Mouse (Mus musculus) left cerebral cortex, adult 2 months (tissue): Measurements from ENCODE around the gene Chn1. TPM values are rescaled to one million over a fixed set of nuclear protein-coding genes. Genes with fewer than 3 reads are reported as not detected.

Source experiments
- DNase-seq, 2 experiments: peaks; one replicate each; pipeline ENCODE4 v3.0.0; 2021 to 2022; ENCODE audit warnings: low spot score in 2 of 2, mixed read lengths in 1 of 2; ENCODE audit errors: extremely low spot score in 1 of 2
- H3K27ac ChIP-seq: fragments of 200-600 bp; 2 replicates; pipeline ENCODE4 v1.8.1; 2022
- H3K4me3 ChIP-seq: fragments of 200-600 bp; 2 replicates; pipeline ENCODE4 v1.8.1; 2022
- CTCF ChIP-seq: fragments of 200-600 bp; IDR thresholded peaks from 2 replicates; pipeline ENCODE4 v1.8.1; 2022; ENCODE audit warnings: antibody characterized with exemption, mild to moderate bottlenecking, moderate library complexity
- intact Hi-C: fragments of 180-260 bp; cut with DNase I; formaldehyde crosslinking; loops from one replicate; pipeline ENCODE4 v1.15.1; 2025
- total RNA-seq, 2 experiments: library from RNA; stranded (reverse); gene quantifications; 2 replicates each; pipeline ENCODE4 v1.2.3; 2021

The Chn1 gene
- total RNA-seq, 2 experiments from 2014 or later: 1,492 to 1,637 TPM

- DNase-seq: peak; percentile 19 to 20
Measured at GRCm38 (mm10) chr2:73741286-73741685, 33.9 kb downstream of the Chn1 start.

GRCm38 (mm10) chr2:73727868-73728267 lies 47.3 kb downstream of the Chn1 start:
- intact Hi-C loops: loop anchor here (5.0 kb wide), 1 partner anchor 66 kb away; no protein-coding TSS in a partner anchor
- DNase-seq: no peak

More at GRCm38 (mm10) chr2:73741286-73741685, 33.9 kb downstream of the Chn1 start:
- intact Hi-C loops: loop anchor here (5.0 kb wide), 3 partner anchors 44 to 154 kb away; no protein-coding TSS in a partner anchor
- TF ChIP-seq CTCF: no peak
- H3K27ac ChIP-seq: peak overlapping the region; percentile 54
- H3K4me3 ChIP-seq: no peak overlapping the region

GRCm38 (mm10) chr2:73724934-73725333 lies 50.2 kb downstream of the Chn1 start:
- H3K27ac ChIP-seq: no peak overlapping the region
- DNase-seq: no peak
- no peak for TF ChIP-seq CTCF
- H3K4me3 ChIP-seq: no peak overlapping the region
- intact Hi-C loops: loop anchor here (5.0 kb wide), 1 partner anchor 63 kb away; no protein-coding TSS in a partner anchor

More at GRCm38 (mm10) chr2:73727868-73728267, 47.3 kb downstream of the Chn1 start:
- TF ChIP-seq CTCF: no peak
- Histone ChIP-seq H3K27ac (peak overlapping the region; percentile 45; the same call in 1 of the 2 replicates), H3K4me3 (no peak overlapping the region)

DNA sequence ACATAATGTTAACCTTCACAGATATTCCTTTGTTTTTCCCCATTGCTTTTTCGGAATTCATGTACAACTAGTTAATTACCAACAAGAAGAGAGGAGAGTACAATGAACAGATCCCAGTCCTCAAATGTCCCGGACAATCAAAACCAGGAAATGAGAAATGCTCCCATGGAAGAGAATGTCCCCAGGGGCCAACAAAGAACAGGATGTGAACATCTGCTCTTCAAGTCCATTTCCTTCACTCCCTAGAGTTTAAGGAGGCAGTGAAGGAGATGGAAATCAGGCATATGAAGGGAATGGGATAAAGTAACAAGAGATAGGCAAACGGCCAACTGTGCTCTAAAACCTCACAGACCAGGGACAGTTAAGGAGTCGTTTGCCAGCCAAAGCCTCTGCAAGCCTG lies 53.3 kb downstream of the Chn1 start:
- no peak for TF ChIP-seq CTCF
- no peak for DNase-seq
- intact Hi-C loops: no loop called here
- Histone ChIP-seq H3K27ac (no peak overlapping the region), H3K4me3 (no peak overlapping the region)

DNA sequence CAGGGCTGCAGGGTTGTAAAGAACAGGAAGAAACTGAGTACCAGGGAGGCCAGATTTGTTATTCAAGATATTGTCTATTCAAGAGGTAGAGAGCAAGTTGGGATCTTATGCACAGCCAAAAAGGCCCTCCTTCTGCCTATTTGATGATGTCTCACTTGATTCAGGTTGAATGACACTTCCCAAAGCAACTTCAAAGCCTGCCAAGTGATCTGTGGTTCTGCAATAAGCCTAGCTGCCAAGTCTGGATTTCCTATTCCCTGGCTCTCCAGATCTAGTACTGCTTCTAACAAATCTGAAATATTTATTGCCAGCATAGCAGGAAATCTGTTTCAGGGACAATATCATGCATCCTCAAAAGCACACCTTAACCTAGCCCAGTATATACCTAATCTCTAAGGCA lies 62.7 kb downstream of the Chn1 start:
- Histone ChIP-seq H3K4me3 (no peak overlapping the region), H3K27ac (no peak overlapping the region)
- no peak for DNase-seq
- TF ChIP-seq CTCF: no peak
- intact Hi-C loops: no loop called here

DNA sequence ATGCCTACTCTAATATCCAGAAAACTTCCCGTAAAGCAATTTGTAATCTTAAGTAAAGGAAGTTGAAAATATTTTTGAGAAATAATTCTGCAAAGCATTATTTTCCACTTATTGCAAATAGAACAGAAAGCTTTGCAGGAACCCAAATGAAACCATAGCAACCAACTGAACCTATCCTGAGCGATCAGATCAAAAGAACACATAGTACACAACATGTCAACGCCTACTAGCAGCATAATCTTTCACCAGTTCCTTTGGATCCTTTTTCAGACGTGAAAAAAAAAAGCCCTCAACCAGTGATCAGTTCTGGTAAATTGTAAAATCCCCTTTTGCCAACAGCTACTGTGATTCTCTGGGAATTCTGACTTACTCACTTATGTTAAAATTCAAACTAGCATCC lies 82.1 kb downstream of the Chn1 start:
- peak overlapping the region; percentile 22 for H3K27ac ChIP-seq
- no peak for DNase-seq
- TF ChIP-seq CTCF: no peak
- no peak overlapping the region for H3K4me3 ChIP-seq
- intact Hi-C loops: no loop called here

GRCm38 (mm10) chr2:73690783-73691604 lies 84.2 kb downstream of the Chn1 start:
- no peak for TF ChIP-seq CTCF
- no peak for DNase-seq
- intact Hi-C loops: no loop called here
- Histone ChIP-seq H3K4me3 (no peak overlapping the region), H3K27ac (peak overlapping the region; percentile 76)

- H3K27ac ChIP-seq: no peak overlapping the region
- TF ChIP-seq CTCF: no peak
- H3K4me3 ChIP-seq: no peak overlapping the region
- DNase-seq: no peak
- intact Hi-C loops: no loop called here
Measured at GRCm38 (mm10) chr2:73682500-73682899, 92.6 kb downstream of the Chn1 start.

GRCm38 (mm10) chr2:73680425-73681027 lies 94.6 kb downstream of the Chn1 start:
- Histone ChIP-seq H3K4me3 (no peak overlapping the region), H3K27ac (no peak overlapping the region)
- DNase-seq: no peak

GRCm38 (mm10) chr2:73668608-73669007 lies 106.5 kb downstream of the Chn1 start:
- DNase-seq: no peak
- Histone ChIP-seq H3K4me3 (no peak overlapping the region), H3K27ac (no peak overlapping the region)
- TF ChIP-seq CTCF: no peak
- intact Hi-C loops: no loop called here

More at GRCm38 (mm10) chr2:73680425-73681027, 94.6 kb downstream of the Chn1 start:
- intact Hi-C loops: no loop called here
- TF ChIP-seq CTCF: no peak

DNA sequence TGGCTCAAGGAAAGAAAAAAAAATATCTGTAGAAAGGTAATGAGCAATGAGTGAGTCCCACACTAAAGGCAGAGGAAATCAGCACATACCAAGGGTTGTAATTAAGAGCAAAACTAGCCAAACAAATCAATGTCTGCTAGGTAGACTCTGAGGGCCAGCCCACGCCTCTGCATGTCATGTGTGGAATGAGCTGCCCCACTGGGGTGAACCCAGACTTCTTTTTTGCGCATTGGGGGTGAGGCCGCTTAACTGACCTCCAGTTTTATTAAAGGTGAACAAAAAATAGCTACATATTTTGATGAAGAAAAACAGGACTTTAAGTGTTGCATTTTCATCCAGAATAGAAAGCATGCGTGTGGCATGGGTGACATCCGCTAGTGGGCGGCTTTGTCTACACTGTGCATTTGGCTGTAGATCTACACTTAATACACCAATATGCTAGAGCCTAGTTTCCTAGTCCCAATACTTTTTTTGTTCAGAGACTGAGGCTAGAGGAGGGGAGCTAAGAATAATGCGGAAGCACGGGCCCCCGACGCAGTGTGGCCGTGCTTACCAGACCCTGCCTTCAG lies 114.5 kb downstream of the Chn1 start:
- no peak for DNase-seq
- peak overlapping the region; percentile 74 for H3K27ac ChIP-seq
- intact Hi-C loops: loop anchor here (2.0 to 5.0 kb wide), 3 partner anchors 28 to 67 kb away; no protein-coding TSS in a partner anchor
- peak; percentile 5 for TF ChIP-seq CTCF
- peak overlapping the region; percentile 64 for H3K4me3 ChIP-seq
